ENCODE assay signal across 8 mouse cellular contexts in the genomic region with DNA sequence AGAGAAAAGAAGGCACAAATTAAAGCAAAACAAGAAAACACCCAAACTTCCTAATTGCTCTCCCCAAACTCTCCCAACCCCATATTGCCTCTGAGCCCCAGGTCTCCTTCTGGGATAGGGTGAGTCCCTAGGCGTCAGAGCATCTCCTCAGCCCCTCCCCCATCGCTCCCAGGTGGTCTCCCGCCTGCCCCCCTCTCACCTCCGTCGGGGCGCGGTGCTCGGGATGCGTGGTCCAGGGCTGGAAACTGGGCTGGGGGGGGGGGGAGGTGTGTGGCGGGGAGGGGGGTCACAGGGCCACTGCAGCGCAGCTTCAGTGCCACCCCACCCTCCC. TPM values are rescaled to one million over a fixed set of nuclear protein-coding genes. Genes with fewer than 3 reads are reported as not detected.
DNase-seq lines count a peak whose midpoint lies in the region; ATAC-seq and TF ChIP-seq lines count a peak whose summit lies in the region.

No protein-coding gene starts in this region.

- no peak for TF ChIP-seq EP300 in lung, postnatal 0 days (IDR thresholded peaks at IDR 0.05)

- H3K36me3 ChIP-seq in lung, postnatal 0 days (ENCODE audit: insufficient read depth, low read length), result no peaks in the 10 kb centered on the region
- H3K36me3 ChIP-seq in forebrain, embryonic 12.5 days (replicated peaks), result no peaks in the 10 kb centered on the region
- no peaks in the 10 kb centered on the region for H3K36me3 ChIP-seq in liver, embryonic 13.5 days
- H3K36me3 ChIP-seq in stomach, embryonic 16.5 days (ENCODE audit: control insufficient read depth, insufficient read depth, low read length), result no peaks in the 10 kb centered on the region

- peak overlapping the region; percentile 79 for H3K4me2 ChIP-seq in lung, postnatal 0 days (replicated peaks; ENCODE audit: low read depth, low read length)
- H3K4me2 ChIP-seq in forebrain, embryonic 12.5 days, result peak overlapping the region; percentile 78
- peak overlapping the region; percentile 71 for H3K4me2 ChIP-seq in liver, embryonic 13.5 days
- peak overlapping the region; percentile 73 for H3K4me2 ChIP-seq in stomach, embryonic 16.5 days (ENCODE audit: low read depth, low read length)

- H3K27ac ChIP-seq in lung, postnatal 0 days (ENCODE audit: low read length), result peak overlapping the region; percentile 80; the same call in 1 of the 2 replicates
- H3K27ac ChIP-seq in forebrain, embryonic 12.5 days, result peak overlapping the region; percentile 70
- no peak overlapping the region for H3K27ac ChIP-seq in liver, embryonic 13.5 days
- peak overlapping the region; percentile 89 for H3K27ac ChIP-seq in stomach, embryonic 16.5 days (ENCODE audit: low read length)
- H3K27ac ChIP-seq in cerebellum, adult 2 months (ENCODE audit: insufficient read depth, low read length), result no peak overlapping the region

- H3K27me3 ChIP-seq in lung, postnatal 0 days (replicated peaks; ENCODE audit: insufficient read depth, low read length), result no peaks in the 10 kb centered on the region; the same call in 1 of the 2 replicates
- peaks cover 42% of the 10 kb centered on the region for H3K27me3 ChIP-seq in forebrain, embryonic 12.5 days
- H3K27me3 ChIP-seq in liver, embryonic 13.5 days, result peaks cover 62% of the 10 kb centered on the region
- H3K27me3 ChIP-seq in stomach, embryonic 16.5 days (ENCODE audit: control insufficient read depth, insufficient read depth, low read length), result no peaks in the 10 kb centered on the region
- no peaks in the 10 kb centered on the region; the same call in 1 of the 2 replicates for H3K27me3 ChIP-seq in cerebellum, adult 2 months (ENCODE audit: control insufficient read depth, insufficient read depth, low read length)

- H3K4me3 ChIP-seq in lung, postnatal 0 days (ENCODE audit: low read depth, low read length), result peak overlapping the region; percentile 49
- H3K4me3 ChIP-seq in forebrain, embryonic 12.5 days (replicated peaks), result peak overlapping the region; percentile 41
- peak overlapping the region; percentile 51 for H3K4me3 ChIP-seq in liver, embryonic 13.5 days (replicated peaks)
- peak overlapping the region; percentile 57 for H3K4me3 ChIP-seq in stomach, embryonic 16.5 days (replicated peaks; ENCODE audit: low read length)
- no peak overlapping the region for H3K4me3 ChIP-seq in cerebellum, adult 2 months (replicated peaks; ENCODE audit: insufficient read depth, low read depth, low read length)

- 0% methylated on average over 10 of the region's 11 CpGs for WGBS in lung, postnatal 0 days
- 0% methylated on average over 9 of the region's 11 CpGs for WGBS in forebrain, embryonic 12.5 days
- 0% methylated on average over 11 of the region's 11 CpGs for WGBS in liver, embryonic 13.5 days (ENCODE audit: insufficient replicate concordance)
- 0% methylated on average over 9 of the region's 11 CpGs for WGBS in stomach, embryonic 16.5 days
- WGBS in cerebellum, adult 2 months, result 0% methylated on average over 11 of the region's 11 CpGs

- TF ChIP-seq POLR2A in cerebellum, adult 2 months (IDR thresholded peaks at IDR 0.05; ENCODE audit: borderline replicate concordance, insufficient read depth, low read length), result no peak

- H3K9ac ChIP-seq in lung, postnatal 0 days (replicated peaks; ENCODE audit: low read depth), result no peak overlapping the region
- peak overlapping the region; percentile 49; the same call in 1 of the 2 replicates for H3K9ac ChIP-seq in forebrain, embryonic 12.5 days
- H3K9ac ChIP-seq in liver, embryonic 13.5 days, result 0 out of 2 replicates have a peak overlapping the region, but pooled peaks have one; percentile 22
- peak overlapping the region; percentile 66 for H3K9ac ChIP-seq in stomach, embryonic 16.5 days (ENCODE audit: low read length)

- peaks cover 8% of the 10 kb centered on the region for H3K4me1 ChIP-seq in lung, postnatal 0 days (ENCODE audit: insufficient read depth, low read depth, low read length)
- peaks cover 38% of the 10 kb centered on the region for H3K4me1 ChIP-seq in forebrain, embryonic 12.5 days
- peaks cover 36% of the 10 kb centered on the region for H3K4me1 ChIP-seq in liver, embryonic 13.5 days (replicated peaks)
- H3K4me1 ChIP-seq in stomach, embryonic 16.5 days (ENCODE audit: control insufficient read depth, insufficient read depth, low read length), result peaks cover 7% of the 10 kb centered on the region
- no peaks in the 10 kb centered on the region for H3K4me1 ChIP-seq in cerebellum, adult 2 months (ENCODE audit: control insufficient read depth, insufficient read depth, low read length)

- TF ChIP-seq CTCF in lung, postnatal 0 days (IDR thresholded peaks at IDR 0.05), result no peak
- TF ChIP-seq CTCF in cerebellum, adult 2 months (IDR thresholded peaks at IDR 0.05; ENCODE audit: borderline replicate concordance, insufficient read depth, low read depth, low read length), result no peak

- H3K9me3 ChIP-seq in lung, postnatal 0 days (ENCODE audit: low read length), result no peaks in the 10 kb centered on the region
- no peaks in the 10 kb centered on the region for H3K9me3 ChIP-seq in forebrain, embryonic 12.5 days
- no peaks in the 10 kb centered on the region for H3K9me3 ChIP-seq in liver, embryonic 13.5 days (replicated peaks)
- H3K9me3 ChIP-seq in stomach, embryonic 16.5 days (replicated peaks; ENCODE audit: control insufficient read depth, low read length), result no peaks in the 10 kb centered on the region

- no peak for DNase-seq in lung, postnatal 0 days (ENCODE audit: low spot score)
- no peak for DNase-seq in lung, adult 18-20 months
- DNase-seq in liver, embryonic 13.5 days, result no peak
- DNase-seq in cerebellum, adult 2 months, result no peak
- DNase-seq in lung, postnatal 36 days, result no peak
- DNase-seq in lung, postnatal 10 days, result no peak

- ATAC-seq in lung, postnatal 0 days, result no peak
- no peak for ATAC-seq in forebrain, embryonic 12.5 days (ENCODE audit: low FRiP score)
- no peak for ATAC-seq in liver, embryonic 13.5 days (ENCODE audit: low read depth)
- no peak for ATAC-seq in stomach, embryonic 16.5 days (ENCODE audit: insufficient read depth, low FRiP score)

RNA-seq across cellular contexts. Expression of gene Gli1, which starts 0.4 kb away (rescaled TPM):
- polyA plus RNA-seq in lung, postnatal 0 days (2015; fragmentation: Nextera tagmentation; extraction: Ambion mirVana), result 4.2 and 5.2 TPM in 2 replicates
- 3.2 and 3.6 TPM in 2 replicates for polyA plus RNA-seq in forebrain, embryonic 12.5 days (2016; fragmentation: Nextera tagmentation; extraction: Ambion mirVana)
- polyA plus RNA-seq in liver, embryonic 13.5 days (2015; fragmentation: Nextera tagmentation; extraction: Ambion mirVana), result 0.21 and 0.31 TPM in 2 replicates
- 9.8 and 9.9 TPM in 2 replicates for polyA plus RNA-seq in stomach, embryonic 16.5 days (2015; fragmentation: Nextera tagmentation; extraction: Ambion mirVana)
- polyA plus RNA-seq in cerebellum, adult 2 months (2012; rRNA removed), result 10.6 and 12.5 TPM in 2 replicates

RNA-seq across cellular contexts. Expression of gene Inhbe, which starts 12.9 kb away (rescaled TPM):
- polyA plus RNA-seq in lung, postnatal 0 days (2015; fragmentation: Nextera tagmentation; extraction: Ambion mirVana), result not detected in 2 replicates
- 0.06 TPM in 1 of 2 replicates, not detected in the other for polyA plus RNA-seq in forebrain, embryonic 12.5 days (2016; fragmentation: Nextera tagmentation; extraction: Ambion mirVana)
- 0.32 and 0.38 TPM in 2 replicates for polyA plus RNA-seq in liver, embryonic 13.5 days (2015; fragmentation: Nextera tagmentation; extraction: Ambion mirVana)
- polyA plus RNA-seq in stomach, embryonic 16.5 days (2015; fragmentation: Nextera tagmentation; extraction: Ambion mirVana), result 0.06 TPM in 1 of 2 replicates, not detected in the other
- polyA plus RNA-seq in cerebellum, adult 2 months (2012; rRNA removed), result 0.03 TPM in 1 of 2 replicates, not detected in the other

RNA-seq across cellular contexts. Expression of gene Arhgap9, which starts 19.6 kb away (rescaled TPM):
- polyA plus RNA-seq in lung, postnatal 0 days (2015; fragmentation: Nextera tagmentation; extraction: Ambion mirVana), result 8.5 TPM in 2 replicates
- polyA plus RNA-seq in forebrain, embryonic 12.5 days (2016; fragmentation: Nextera tagmentation; extraction: Ambion mirVana), result 0.64 and 1.3 TPM in 2 replicates
- polyA plus RNA-seq in liver, embryonic 13.5 days (2015; fragmentation: Nextera tagmentation; extraction: Ambion mirVana), result 14.0 and 15.1 TPM in 2 replicates
- 4.2 and 6.6 TPM in 2 replicates for polyA plus RNA-seq in stomach, embryonic 16.5 days (2015; fragmentation: Nextera tagmentation; extraction: Ambion mirVana)
- 0.87 and 0.97 TPM in 2 replicates for polyA plus RNA-seq in cerebellum, adult 2 months (2012; rRNA removed)

RNA-seq across cellular contexts. Expression of gene Inhbc, which starts 28.9 kb away (rescaled TPM):
- not detected in 2 replicates for polyA plus RNA-seq in lung, postnatal 0 days (2015; fragmentation: Nextera tagmentation; extraction: Ambion mirVana)
- not detected in 2 replicates for polyA plus RNA-seq in forebrain, embryonic 12.5 days (2016; fragmentation: Nextera tagmentation; extraction: Ambion mirVana)
- 1.6 and 2.0 TPM in 2 replicates for polyA plus RNA-seq in liver, embryonic 13.5 days (2015; fragmentation: Nextera tagmentation; extraction: Ambion mirVana)
- polyA plus RNA-seq in stomach, embryonic 16.5 days (2015; fragmentation: Nextera tagmentation; extraction: Ambion mirVana), result 0.15 and 0.27 TPM in 2 replicates
- not detected in 2 replicates for polyA plus RNA-seq in cerebellum, adult 2 months (2012; rRNA removed)

RNA-seq across cellular contexts. Expression of gene Mars, which starts 29.7 kb away (rescaled TPM):
- 61.1 and 63.1 TPM in 2 replicates for polyA plus RNA-seq in lung, postnatal 0 days (2015; fragmentation: Nextera tagmentation; extraction: Ambion mirVana)
- 177 and 183 TPM in 2 replicates for polyA plus RNA-seq in forebrain, embryonic 12.5 days (2016; fragmentation: Nextera tagmentation; extraction: Ambion mirVana)
- 150 and 166 TPM in 2 replicates for polyA plus RNA-seq in liver, embryonic 13.5 days (2015; fragmentation: Nextera tagmentation; extraction: Ambion mirVana)
- 98.9 and 104 TPM in 2 replicates for polyA plus RNA-seq in stomach, embryonic 16.5 days (2015; fragmentation: Nextera tagmentation; extraction: Ambion mirVana)
- polyA plus RNA-seq in cerebellum, adult 2 months (2012; rRNA removed), result 81.6 and 87.4 TPM in 2 replicates

Comparison
In these comparisons a context has a peak if more than half of its experiments do, and no peak if none do; other contexts are left out.
1. H3K27ac ChIP-seq: peak in lung, postnatal 0 days (single experiment), forebrain, embryonic 12.5 days (single experiment) and stomach, embryonic 16.5 days (single experiment); none in liver, embryonic 13.5 days (single experiment) and cerebellum, adult 2 months (single experiment).
2. Peak in every context shown above with its lines, with median percentiles within 50 percentile points of each other: H3K4me2 ChIP-seq.